15 mouse cellular contexts compared by ENCODE assay signal in the genomic region with DNA sequence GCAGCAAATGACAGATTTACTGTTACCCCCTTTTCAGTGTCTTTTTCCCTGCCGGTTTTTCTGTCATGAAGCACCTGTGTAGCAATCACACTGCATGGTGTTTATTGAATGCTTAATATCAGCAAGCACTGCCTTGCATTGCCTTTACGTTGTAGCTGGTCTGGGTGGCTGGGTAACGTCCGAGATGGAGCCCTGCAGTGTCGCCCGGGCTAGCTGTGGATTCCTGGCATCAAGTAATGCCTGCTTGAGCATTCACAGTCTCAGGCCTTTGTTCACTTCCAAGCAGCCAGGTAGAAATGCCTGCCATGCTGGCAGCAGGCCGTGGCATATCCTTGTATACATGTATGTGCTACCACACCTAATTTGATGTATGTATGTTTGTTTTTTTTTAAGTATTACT.
DNase-seq lines count a peak whose midpoint lies in the region; ATAC-seq lines count a peak whose summit lies in the region.
"Had no signal": no experiment of that assay in that cellular context is flagged by ENCODE, and none has a peak within 500 bp of the region (broad histone marks: within the 10 kb centered on the region; RNA-seq: fewer than 3 reads in every experiment).

No protein-coding gene starts in this region.

- DNase-seq in cerebellum, adult 11-12 months = peak; percentile 33
- no peak for DNase-seq in cerebellum, adult 8-10 months
- DNase-seq in cerebellum, postnatal 25 days = peak; percentile 42 to 52
- peak; percentile 85 for DNase-seq in heart, adult 11 months
- no peak for DNase-seq in heart, adult 9 months (ENCODE audit: low spot score in 2 of 2)
- DNase-seq: adrenal gland, adult 8-10 months; adrenal gland, postnatal 25 days; gastrocnemius, postnatal 25 days; heart, adult 2 months; kidney, adult 2 months had no signal

- no peak for ATAC-seq in cerebellum, adult (ENCODE audit: insufficient number of reproducible peaks, low FRiP score, low TSS enrichment)
- ATAC-seq: activated CD4-positive, CD25-positive, alpha-beta regulatory T cell, adult 4 months; forebrain, embryonic 13.5 days; forebrain, embryonic 16.5 days; intestine, postnatal 0 days had no signal

Comparison
In these comparisons a context has a peak if more than half of its experiments do, and no peak if none do; other contexts are left out.
1. DNase-seq: peak in cerebellum, adult 11-12 months (single experiment), cerebellum, postnatal 25 days (2 of 2) and heart, adult 11 months (single experiment); none in cerebellum, adult 8-10 months (single experiment) and heart, adult 9 months (0 of 2).